ENCODE assay signal across 8 mouse cellular contexts in genomic region chr7:28802846-28803588, GRCm38 (mm10). TPM values are rescaled to one million over a fixed set of nuclear protein-coding genes. Genes with fewer than 3 reads are reported as not detected.
DNase-seq lines count a peak whose midpoint lies in the region; ATAC-seq and TF ChIP-seq lines count a peak whose summit lies in the region.

No protein-coding gene starts in this region.

- peak overlapping the region; percentile 33 for H3K4me2 ChIP-seq in forebrain, embryonic 13.5 days
- H3K4me2 ChIP-seq in intestine, postnatal 0 days (replicated peaks; ENCODE audit: low read depth) = peak overlapping the region; percentile 51
- peak overlapping the region; percentile 37 for H3K4me2 ChIP-seq in lung, embryonic 14.5 days

- H3K9me3 ChIP-seq in forebrain, embryonic 13.5 days (replicated peaks) = no peaks in the 10 kb centered on the region
- H3K9me3 ChIP-seq in intestine, postnatal 0 days (ENCODE audit: control insufficient read depth) = no peaks in the 10 kb centered on the region
- H3K9me3 ChIP-seq in lung, embryonic 14.5 days (ENCODE audit: low read depth, low read length) = no peaks in the 10 kb centered on the region

- no peak overlapping the region for H3K4me3 ChIP-seq in forebrain, embryonic 13.5 days
- H3K4me3 ChIP-seq in intestine, postnatal 0 days (ENCODE audit: low read depth, low read length) = no peak overlapping the region
- H3K4me3 ChIP-seq in lung, embryonic 14.5 days (ENCODE audit: low read depth, low read length) = no peak overlapping the region

- no peaks in the 10 kb centered on the region for H3K27me3 ChIP-seq in forebrain, embryonic 13.5 days
- H3K27me3 ChIP-seq in intestine, postnatal 0 days (replicated peaks; ENCODE audit: control insufficient read depth, insufficient read depth, low read length) = no peaks in the 10 kb centered on the region
- no peaks in the 10 kb centered on the region for H3K27me3 ChIP-seq in lung, embryonic 14.5 days (ENCODE audit: insufficient read depth, low read length)

- 6% methylated on average over 10 of the region's 10 CpGs for WGBS in forebrain, embryonic 13.5 days
- WGBS in intestine, postnatal 0 days = 10% methylated on average over 10 of the region's 10 CpGs
- 12% methylated on average over 10 of the region's 10 CpGs for WGBS in lung, embryonic 14.5 days

- peak overlapping the region; percentile 59 for H3K27ac ChIP-seq in forebrain, embryonic 13.5 days
- H3K27ac ChIP-seq in intestine, postnatal 0 days (ENCODE audit: low read depth, low read length) = peak overlapping the region; percentile 93
- peak overlapping the region; percentile 96 for H3K27ac ChIP-seq in lung, embryonic 14.5 days (ENCODE audit: low read depth)

- no peak for TF ChIP-seq CTCF in intestine, postnatal 0 days (IDR thresholded peaks at IDR 0.05; ENCODE audit: low read depth)
- TF ChIP-seq CTCF in lung, embryonic 14.5 days (IDR thresholded peaks at IDR 0.05; ENCODE audit: low read depth) = no peak

- DNase-seq in frontal cortex, postnatal 25 days (ENCODE audit: low spot score in 2 of 2) = no peak
- peak; percentile 75 for DNase-seq in lung, embryonic 14.5 days
- DNase-seq in telencephalon, adult 2 months (ENCODE audit: low read depth, low spot score) = peak; percentile 36
- DNase-seq in adrenal gland, adult 8-10 months = no peak
- no peak for DNase-seq in gastrocnemius, postnatal 36 days

- peak; percentile 29; the same call in 1 of the 2 replicates for ATAC-seq in frontal cortex, adult (ENCODE audit: low TSS enrichment)
- ATAC-seq in forebrain, embryonic 13.5 days = no peak
- ATAC-seq in intestine, postnatal 0 days = peak; percentile 84
- peak; percentile 61 for ATAC-seq in lung, embryonic 14.5 days (ENCODE audit: insufficient read depth)

- peak overlapping the region; percentile 46; the same call in 1 of the 2 replicates for H3K9ac ChIP-seq in forebrain, embryonic 13.5 days
- 0 out of 2 replicates have a peak overlapping the region, but pooled peaks have one; percentile 22 for H3K9ac ChIP-seq in intestine, postnatal 0 days (ENCODE audit: low read depth, low read length)
- H3K9ac ChIP-seq in lung, embryonic 14.5 days = peak overlapping the region; percentile 32

- intact Hi-C loops in gastrocnemius, postnatal 36 days (cut with DNase I) = loop anchor here (1.0 kb wide), 1 partner anchor 33 kb away; no protein-coding TSS in a partner anchor

- no peaks in the 10 kb centered on the region for H3K36me3 ChIP-seq in forebrain, embryonic 13.5 days (ENCODE audit: poor library complexity, severe bottlenecking)
- H3K36me3 ChIP-seq in intestine, postnatal 0 days (ENCODE audit: control insufficient read depth, insufficient read depth) = no peaks in the 10 kb centered on the region
- H3K36me3 ChIP-seq in lung, embryonic 14.5 days (ENCODE audit: insufficient read depth) = no peaks in the 10 kb centered on the region

- peaks cover 28% of the 10 kb centered on the region for H3K4me1 ChIP-seq in forebrain, embryonic 13.5 days
- peaks cover 27% of the 10 kb centered on the region; the same call in 1 of the 2 replicates for H3K4me1 ChIP-seq in intestine, postnatal 0 days (replicated peaks; ENCODE audit: control insufficient read depth, insufficient read depth, low read length)
- H3K4me1 ChIP-seq in lung, embryonic 14.5 days (ENCODE audit: insufficient read depth) = peaks cover 30% of the 10 kb centered on the region

RNA-seq across cellular contexts. Expression of gene Hnrnpl, which starts 5.3 kb away (rescaled TPM):
- polyA plus RNA-seq in forebrain, embryonic 13.5 days (2015; fragmentation: Nextera tagmentation; extraction: Ambion mirVana) = 264 and 282 TPM in 2 replicates
- 144 and 152 TPM in 2 replicates for polyA plus RNA-seq in intestine, postnatal 0 days (2015; fragmentation: Nextera tagmentation; extraction: Ambion mirVana)
- 254 and 255 TPM in 2 replicates for polyA plus RNA-seq in lung, embryonic 14.5 days (2014; fragmentation: Nextera tagmentation; extraction: Ambion mirVana)
- total RNA-seq in adrenal gland, adult 8-10 months (2022) = 100 to 1,000 TPM; 331 to 473 (median 439) TPM
- 100 to 1,000 TPM; 111 to 131 TPM for total RNA-seq in gastrocnemius, postnatal 36 days (2021)

RNA-seq across cellular contexts. Expression of gene Rinl, which starts 14.2 kb away (rescaled TPM):
- 1.7 and 2.0 TPM in 2 replicates for polyA plus RNA-seq in forebrain, embryonic 13.5 days (2015; fragmentation: Nextera tagmentation; extraction: Ambion mirVana)
- 1.6 and 2.2 TPM in 2 replicates for polyA plus RNA-seq in intestine, postnatal 0 days (2015; fragmentation: Nextera tagmentation; extraction: Ambion mirVana)
- polyA plus RNA-seq in lung, embryonic 14.5 days (2014; fragmentation: Nextera tagmentation; extraction: Ambion mirVana) = 6.8 and 6.9 TPM in 2 replicates
- 1 to 10 TPM; 1.9 to 4.4 (median 2.8) TPM for total RNA-seq in adrenal gland, adult 8-10 months (2022)
- 1 to 10 TPM; 1.1 TPM for total RNA-seq in gastrocnemius, postnatal 36 days (2021)

RNA-seq across cellular contexts. Expression of gene Ech1, which starts 22.0 kb away (rescaled TPM):
- 69.1 and 75.6 TPM in 2 replicates for polyA plus RNA-seq in forebrain, embryonic 13.5 days (2015; fragmentation: Nextera tagmentation; extraction: Ambion mirVana)
- polyA plus RNA-seq in intestine, postnatal 0 days (2015; fragmentation: Nextera tagmentation; extraction: Ambion mirVana) = 402 and 426 TPM in 2 replicates
- polyA plus RNA-seq in lung, embryonic 14.5 days (2014; fragmentation: Nextera tagmentation; extraction: Ambion mirVana) = 127 and 133 TPM in 2 replicates
- total RNA-seq in adrenal gland, adult 8-10 months (2022) = 100 to 1,000 TPM; 402 to 476 (median 431) TPM
- total RNA-seq in gastrocnemius, postnatal 36 days (2021) = 100 to 1,000 TPM; 214 to 252 TPM

RNA-seq across cellular contexts. Expression of gene Lgals4, which starts 30.6 kb away (rescaled TPM):
- 2.5 and 3.3 TPM in 2 replicates for polyA plus RNA-seq in forebrain, embryonic 13.5 days (2015; fragmentation: Nextera tagmentation; extraction: Ambion mirVana)
- polyA plus RNA-seq in intestine, postnatal 0 days (2015; fragmentation: Nextera tagmentation; extraction: Ambion mirVana) = 2,376 and 2,464 TPM in 2 replicates
- 3.2 and 3.7 TPM in 2 replicates for polyA plus RNA-seq in lung, embryonic 14.5 days (2014; fragmentation: Nextera tagmentation; extraction: Ambion mirVana)
- total RNA-seq in adrenal gland, adult 8-10 months (2022) = 10 to 100 TPM in 2 of 4 experiments, 1 to 10 TPM in 2; 6.6 to 34.6 (median 18.8) TPM
- total RNA-seq in gastrocnemius, postnatal 36 days (2021) = 1 to 10 TPM; 2.5 to 3.1 TPM

RNA-seq across cellular contexts. Expression of gene Nfkbib, which starts 35.7 kb away (rescaled TPM):
- polyA plus RNA-seq in forebrain, embryonic 13.5 days (2015; fragmentation: Nextera tagmentation; extraction: Ambion mirVana) = 51.0 and 52.9 TPM in 2 replicates
- 33.1 and 33.2 TPM in 2 replicates for polyA plus RNA-seq in intestine, postnatal 0 days (2015; fragmentation: Nextera tagmentation; extraction: Ambion mirVana)
- 31.8 and 37.4 TPM in 2 replicates for polyA plus RNA-seq in lung, embryonic 14.5 days (2014; fragmentation: Nextera tagmentation; extraction: Ambion mirVana)
- total RNA-seq in adrenal gland, adult 8-10 months (2022) = 10 to 100 TPM; 32.0 to 52.2 (median 39.6) TPM
- 10 to 100 TPM; 20.5 to 30.2 TPM for total RNA-seq in gastrocnemius, postnatal 36 days (2021)

Comparison
In these comparisons a context has a peak if more than half of its experiments do, and no peak if none do; other contexts are left out.
1. DNase-seq: peak in lung, embryonic 14.5 days (single experiment) and telencephalon, adult 2 months (single experiment); none in frontal cortex, postnatal 25 days (0 of 2), adrenal gland, adult 8-10 months (single experiment) and gastrocnemius, postnatal 36 days (0 of 2).
2. Peak in every context shown above with its lines, with median percentiles within 50 percentile points of each other: H3K27ac ChIP-seq, H3K4me2 ChIP-seq and H3K9ac ChIP-seq.